Mouse (Mus musculus) forebrain, postnatal 0 days (tissue): ENCODE results near the gene Coro7. TPM values are rescaled to one million over a fixed set of nuclear protein-coding genes. Genes with fewer than 3 reads are reported as not detected.

Experiments used
- ATAC-seq: fragments of 200-750 bp; cut with Nextera tagmentation; 2 replicates; pipeline ENCODE4 v1.8.0; 2017; ENCODE audit warnings: mild to moderate bottlenecking, moderate library complexity
- DNase-seq: peaks from one replicate; pipeline ENCODE4 v3.0.0-alpha.2; 2015
- H3K27ac ChIP-seq: fragments of 300-500 bp; sonication (generic); 2 replicates; pipeline ENCODE4 v1.5.1; 2014; ENCODE audit warnings: low read depth, mild to moderate bottlenecking, antibody characterized with exemption, low read length, moderate library complexity, mixed read lengths
- H3K27me3 ChIP-seq: fragments of 300-500 bp; sonication (generic); 2 replicates; pipeline ENCODE4 v1.6.1; 2014; ENCODE audit warnings: mild to moderate bottlenecking, low read length, mixed read lengths; ENCODE audit not compliant: insufficient read depth
- H3K36me3 ChIP-seq: fragments of 300-500 bp; sonication (generic); 2 replicates; pipeline ENCODE4 v1.6.1; 2014; ENCODE audit warnings: mild to moderate bottlenecking, moderate library complexity; ENCODE audit not compliant: insufficient read depth
- H3K4me1 ChIP-seq: fragments of 300-500 bp; sonication (generic); 2 replicates; pipeline ENCODE4 v1.6.1; 2014; ENCODE audit warnings: antibody characterized with exemption; ENCODE audit not compliant: insufficient read depth
- H3K4me2 ChIP-seq: fragments of 300-500 bp; sonication (generic); 2 replicates; pipeline ENCODE4 v1.6.1; 2014; ENCODE audit warnings: low read depth, mild to moderate bottlenecking, moderate library complexity
- H3K4me3 ChIP-seq: fragments of 300-500 bp; sonication (generic); 2 replicates; pipeline ENCODE4 v1.5.1; 2014; ENCODE audit warnings: low read depth, low read length, mixed read lengths
- H3K9ac ChIP-seq: fragments of 300-500 bp; sonication (generic); 2 replicates; pipeline ENCODE4 v1.6.1; 2014; ENCODE audit warnings: mild to moderate bottlenecking
- H3K9me3 ChIP-seq: fragments of 300-500 bp; sonication (generic); 2 replicates; pipeline ENCODE4 v1.6.1; 2016; ENCODE audit warnings: low read length
- CTCF ChIP-seq: sonication (generic); IDR thresholded peaks from 2 replicates; pipeline ENCODE4 v1.5.1; 2016; ENCODE audit warnings: antibody characterized with exemption, control low read depth, low read depth
- WGBS: fragments of 180-500 bp; shearing (Covaris S2); extraction: QIAGEN DNeasy Blood & Tissue Kit; methylation state at CpG from one replicate; pipeline ENCODE4 v1.1.7; 2014; 5-methylcytosine and 5-hydroxymethylcytosine counted together
- polyA plus RNA-seq: library from polyadenylated mRNA; unstranded; fragments of >200 nt; fragmentation: Nextera tagmentation; extraction: Ambion mirVana; gene quantifications from 2 replicates; pipeline ENCODE4 v1.2.1, GENCODE M21; 2015
- total RNA-seq: library from RNA; depleted of rRNA; stranded (reverse); fragments of >200 nt; gene quantifications from 2 replicates; pipeline ENCODE4 v1.2.3, GENCODE M21; 2014

Gene Coro7
- total and polyA plus RNA-seq, 2 experiments from 2014 or later, result 24.9 to 29.3 TPM

GRCm38 (mm10) chr16:4642190-4642589 lies 37.4 kb downstream of the Coro7 start:
- ATAC-seq, result no peak
- Histone ChIP-seq H3K4me2 (no peak overlapping the region), H3K36me3 (no peaks in the 10 kb centered on the region; the same call in 1 of the 2 replicates), H3K4me1 (no peaks in the 10 kb centered on the region), H3K27ac (no peak overlapping the region), H3K9me3 (no peaks in the 10 kb centered on the region), H3K9ac (no peak overlapping the region), H3K27me3 (no peaks in the 10 kb centered on the region), H3K4me3 (no peak overlapping the region)
- 0 out of 2 replicates have a peak, but pooled peaks have one; percentile 9 for TF ChIP-seq CTCF
- no peak for DNase-seq
- WGBS, result 36% methylated on average over 13 of the region's 13 CpGs

DNA sequence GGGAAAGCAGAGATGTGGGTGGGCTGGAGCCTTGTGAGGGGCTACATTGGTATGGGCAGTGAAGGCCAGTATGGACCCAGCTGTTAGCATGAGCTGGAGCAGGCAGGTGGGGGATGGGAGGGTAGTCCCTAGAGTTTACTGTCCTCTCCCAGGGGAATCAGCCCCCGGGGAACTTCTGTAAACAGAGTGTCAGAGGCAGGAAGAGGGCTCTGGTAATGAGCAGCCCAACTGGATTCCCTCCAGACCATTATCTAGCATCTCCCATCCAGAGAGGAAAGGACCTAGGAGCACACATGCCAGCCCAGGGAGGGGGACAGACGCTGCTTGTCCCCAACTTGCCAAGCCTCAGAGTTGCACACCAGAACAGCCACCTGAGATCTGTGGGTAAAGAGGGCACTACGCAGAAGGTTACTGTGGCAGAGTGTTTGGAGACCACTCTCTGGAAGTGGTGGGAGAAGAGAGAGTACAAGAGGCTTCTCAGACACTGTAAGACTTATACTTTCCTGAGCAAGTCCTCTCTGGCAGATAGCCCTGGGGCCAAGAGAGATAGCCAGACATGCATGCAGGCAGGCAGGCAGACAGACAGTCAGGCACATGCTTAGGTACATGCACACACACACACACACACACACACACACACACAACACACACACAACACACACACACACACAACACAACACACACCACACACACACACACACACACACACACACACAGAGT lies 38.3 kb downstream of the Coro7 start:
- Histone ChIP-seq H3K27me3 (no peaks in the 10 kb centered on the region), H3K36me3 (no peaks in the 10 kb centered on the region; the same call in none of the 2 replicates), H3K27ac (no peak overlapping the region), H3K4me2 (peak overlapping the region; percentile 55; the same call in 1 of the 2 replicates), H3K4me3 (no peak overlapping the region), H3K9me3 (no peaks in the 10 kb centered on the region), H3K4me1 (no peaks in the 10 kb centered on the region), H3K9ac (no peak overlapping the region)
- 58% methylated on average over 3 of the region's 3 CpGs for WGBS
- DNase-seq (no peak), ATAC-seq (no peak)
- TF ChIP-seq CTCF, result no peak

DNA sequence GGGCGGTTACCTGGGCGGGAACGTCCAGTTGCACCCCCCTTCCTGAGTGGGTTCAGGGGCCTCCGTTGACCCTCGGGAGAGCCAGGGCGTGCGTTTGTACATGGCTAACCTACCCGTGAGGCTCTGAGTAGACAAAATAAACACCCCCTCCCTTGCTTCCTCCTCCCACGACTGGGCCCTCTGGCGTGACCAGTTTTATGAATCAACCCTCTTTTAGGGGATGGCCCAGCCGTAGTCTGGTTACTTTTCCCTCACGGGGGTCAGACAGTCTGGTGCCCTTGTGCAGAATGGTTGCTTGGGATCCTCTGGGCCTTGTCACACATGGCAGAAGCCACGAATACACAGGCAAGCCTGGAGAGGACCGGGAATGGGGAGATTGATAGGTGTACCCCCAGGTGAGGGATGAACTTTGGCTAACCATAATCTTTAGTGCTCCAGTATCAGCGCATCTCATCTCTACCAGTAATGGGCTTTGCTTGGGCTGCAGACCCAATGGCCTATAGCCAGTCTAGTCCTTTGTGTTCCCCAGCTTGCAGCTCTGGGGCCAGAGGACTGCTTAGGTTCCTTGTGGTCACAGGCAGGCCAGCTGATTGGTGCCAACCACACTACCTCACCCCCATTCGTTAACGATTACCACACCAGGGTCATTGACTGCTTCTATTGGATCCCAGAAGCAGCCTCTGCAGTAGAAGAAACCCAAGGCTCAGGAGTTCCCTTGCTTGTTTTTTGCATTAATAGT lies 39.1 kb downstream of the Coro7 start:
- no peak for TF ChIP-seq CTCF
- H3K4me1 ChIP-seq, result no peaks in the 10 kb centered on the region
- DNase-seq, result no peak

GRCm38 (mm10) chr16:4639831-4640237 lies 39.7 kb downstream of the Coro7 start, which contains the start of the genes Vasn and Dnaja3:
Gene Vasn (plus strand): TSS chr16:4639941.
Gene Dnaja3 (plus strand): TSS chr16:4639989.
- Histone ChIP-seq H3K4me3 (peak within 1 kb of the TSS; percentile 32), H3K36me3 (no peaks in the 10 kb centered on the region; the same call in none of the 2 replicates), H3K4me1 (no peaks in the 10 kb centered on the region), H3K9ac (peak within 1 kb of the TSS; percentile 47), H3K9me3 (no peaks in the 10 kb centered on the region), H3K4me2 (peak within 1 kb of the TSS; percentile 55), H3K27me3 (no peaks in the 10 kb centered on the region), H3K27ac (no peak within 1 kb of the TSS)
- ATAC-seq, result peak; percentile 84
- 2% methylated on average over 22 of the region's 22 CpGs for WGBS
- TF ChIP-seq CTCF, result no peak
- peak; percentile 43 for DNase-seq

More for the DNA sequence above, 39.1 kb downstream of the Coro7 start:
- Histone ChIP-seq H3K27ac (no peak overlapping the region), H3K9ac (peak overlapping the region; percentile 47), H3K9me3 (no peaks in the 10 kb centered on the region), H3K4me3 (peak overlapping the region; percentile 32), H3K4me2 (peak overlapping the region; percentile 55), H3K36me3 (no peaks in the 10 kb centered on the region; the same call in none of the 2 replicates), H3K27me3 (no peaks in the 10 kb centered on the region)
- ATAC-seq, result no peak
- WGBS, result 14% methylated on average over 17 of the region's 17 CpGs

- TF ChIP-seq CTCF, result no peak
- no peak overlapping the region for H3K4me2 ChIP-seq
- ATAC-seq, result no peak
These were observed 40.6 kb downstream of the Coro7 start for GRCm38 (mm10) chr16:4638891-4639390.

GRCm38 (mm10) chr16:4635760-4636159 lies 43.8 kb downstream of the Coro7 start:
- TF ChIP-seq CTCF, result no peak
- Histone ChIP-seq H3K27ac (no peak overlapping the region), H3K4me1 (no peaks in the 10 kb centered on the region), H3K27me3 (no peaks in the 10 kb centered on the region), H3K4me2 (no peak overlapping the region), H3K9me3 (no peaks in the 10 kb centered on the region), H3K9ac (no peak overlapping the region), H3K4me3 (no peak overlapping the region), H3K36me3 (peaks cover 8% of the 10 kb centered on the region)
- WGBS, result 73% methylated on average over 4 of the region's 4 CpGs
- no peak for DNase-seq
- no peak for ATAC-seq

More at GRCm38 (mm10) chr16:4638891-4639390, 40.6 kb downstream of the Coro7 start:
- no peaks in the 10 kb centered on the region for H3K4me1 ChIP-seq
- H3K9me3 ChIP-seq, result no peaks in the 10 kb centered on the region
- no peak for DNase-seq
- no peaks in the 10 kb centered on the region; the same call in none of the 2 replicates for H3K36me3 ChIP-seq
- H3K9ac ChIP-seq, result no peak overlapping the region
- WGBS, result 87% methylated on average over 3 of the region's 3 CpGs
- H3K27me3 ChIP-seq, result no peaks in the 10 kb centered on the region
- no peak overlapping the region for H3K27ac ChIP-seq
- H3K4me3 ChIP-seq, result no peak overlapping the region
